Mouse (Mus musculus): Measurements from ENCODE around the gene Tubgcp2. TPM values are rescaled to one million over a fixed set of nuclear protein-coding genes. Genes with fewer than 3 reads are reported as not detected.
A peak's percentile ranks its signal among the peaks of the same experiment; 100 is the strongest.

Tubgcp2 gene
- total RNA-seq, 1 experiment from 2014 or later = 47.4 TPM

GRCm38 (mm10) chr7:140048361-140049114 lies 12.1 kb upstream of the Tubgcp2 start, which contains the start of gene Msx3:
Gene Msx3, minus strand, starts transcription at chr7:140049089.
- ATAC-seq (replicated peaks; ENCODE audit: low read depth, poor library complexity, severe bottlenecking) = 0 out of 2 replicates have a peak, but pooled peaks have one; percentile 0

- ATAC-seq (replicated peaks; ENCODE audit: low read depth, poor library complexity, severe bottlenecking) = peak; percentile 31
Observed at GRCm38 (mm10) chr7:140047811-140048311, 11.4 kb upstream of the Tubgcp2 start.

- no peak for ATAC-seq (replicated peaks; ENCODE audit: low read depth, poor library complexity, severe bottlenecking)
Observed at GRCm38 (mm10) chr7:140045546-140045945, 9.1 kb upstream of the Tubgcp2 start.

- ATAC-seq (replicated peaks; ENCODE audit: low read depth, poor library complexity, severe bottlenecking) = no peak
Observed at GRCm38 (mm10) chr7:140042728-140043127, 6.3 kb upstream of the Tubgcp2 start.

GRCm38 (mm10) chr7:140037171-140037555 lies 694 bp upstream of the Tubgcp2 start:
- no peak for ATAC-seq (replicated peaks; ENCODE audit: low read depth, poor library complexity, severe bottlenecking)

GRCm38 (mm10) chr7:140035456-140035855 lies 1.0 kb downstream of the Tubgcp2 start:
- no peak for ATAC-seq (replicated peaks; ENCODE audit: low read depth, poor library complexity, severe bottlenecking)

- ATAC-seq (replicated peaks; ENCODE audit: low read depth, poor library complexity, severe bottlenecking) = no peak
Observed at GRCm38 (mm10) chr7:140033386-140033785, 3.1 kb downstream of the Tubgcp2 start.

- no peak for ATAC-seq (replicated peaks; ENCODE audit: low read depth, poor library complexity, severe bottlenecking)
Observed at GRCm38 (mm10) chr7:140032366-140032765, 4.1 kb downstream of the Tubgcp2 start.

- ATAC-seq (replicated peaks; ENCODE audit: low read depth, poor library complexity, severe bottlenecking) = no peak
Observed at GRCm38 (mm10) chr7:140031771-140032170, 4.7 kb downstream of the Tubgcp2 start.

- ATAC-seq (replicated peaks; ENCODE audit: low read depth, poor library complexity, severe bottlenecking) = no peak
Observed at GRCm38 (mm10) chr7:140011336-140011735, 25.1 kb downstream of the Tubgcp2 start.

- no peak for ATAC-seq (replicated peaks; ENCODE audit: low read depth, poor library complexity, severe bottlenecking)
Observed at GRCm38 (mm10) chr7:140007781-140008180, 28.7 kb downstream of the Tubgcp2 start.

GRCm38 (mm10) chr7:140006861-140007611 lies 29.4 kb downstream of the Tubgcp2 start:
- peak; percentile 29; the same call in 1 of the 2 replicates for ATAC-seq (replicated peaks; ENCODE audit: low read depth, poor library complexity, severe bottlenecking)

GRCm38 (mm10) chr7:140004666-140005065 lies 31.8 kb downstream of the Tubgcp2 start:
- ATAC-seq (replicated peaks; ENCODE audit: low read depth, poor library complexity, severe bottlenecking) = no peak

GRCm38 (mm10) chr7:140001086-140001740 lies 35.3 kb downstream of the Tubgcp2 start:
- ATAC-seq (replicated peaks; ENCODE audit: low read depth, poor library complexity, severe bottlenecking) = no peak

GRCm38 (mm10) chr7:139998691-139999350 lies 37.6 kb downstream of the Tubgcp2 start:
- ATAC-seq (replicated peaks; ENCODE audit: low read depth, poor library complexity, severe bottlenecking) = no peak

- peak; percentile 73 for ATAC-seq (replicated peaks; ENCODE audit: low read depth, poor library complexity, severe bottlenecking)
Observed at GRCm38 (mm10) chr7:139994676-139995075, 41.8 kb downstream of the Tubgcp2 start.

GRCm38 (mm10) chr7:139994202-139994601 lies 42.3 kb downstream of the Tubgcp2 start:
- ATAC-seq (replicated peaks; ENCODE audit: low read depth, poor library complexity, severe bottlenecking) = no peak

GRCm38 (mm10) chr7:139993532-139993931 lies 42.9 kb downstream of the Tubgcp2 start:
- ATAC-seq (replicated peaks; ENCODE audit: low read depth, poor library complexity, severe bottlenecking) = no peak

GRCm38 (mm10) chr7:139992406-139992805 lies 44.1 kb downstream of the Tubgcp2 start, which contains the start of gene Adam8:
Gene Adam8, minus strand, starts transcription at chr7:139992562.
- peak; percentile 76 for ATAC-seq (replicated peaks; ENCODE audit: low read depth, poor library complexity, severe bottlenecking)

- 0 out of 2 replicates have a peak, but pooled peaks have one; percentile 4 for ATAC-seq (replicated peaks; ENCODE audit: low read depth, poor library complexity, severe bottlenecking)
Observed at GRCm38 (mm10) chr7:139990864-139991394, 45.5 kb downstream of the Tubgcp2 start.
